Comparison of ENCODE assay signal across 8 mouse cellular contexts in the genomic region with DNA sequence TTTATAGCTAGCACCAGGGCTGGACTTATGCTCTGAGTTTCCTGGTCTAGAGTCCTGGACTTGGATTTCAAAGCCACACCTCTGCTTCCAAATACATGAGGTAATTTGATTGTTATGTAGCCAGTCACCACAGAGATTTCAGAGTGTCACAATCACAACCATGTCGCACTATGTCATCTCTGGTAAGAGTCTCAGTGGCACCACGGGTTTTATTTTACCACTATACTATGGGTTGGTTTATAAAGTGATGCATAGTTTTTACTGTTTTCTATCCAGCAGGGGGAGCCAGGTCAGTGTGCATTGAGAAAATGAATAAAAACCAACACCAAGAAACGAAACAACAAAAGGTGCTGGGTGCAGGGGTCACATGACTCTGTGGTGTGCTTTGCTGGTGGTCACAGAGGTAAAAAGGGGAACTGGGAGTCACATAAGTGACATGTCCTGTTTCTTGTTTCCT. TPM values are rescaled to one million over a fixed set of nuclear protein-coding genes. Genes with fewer than 3 reads are reported as not detected.
DNase-seq lines count a peak whose midpoint lies in the region; ATAC-seq lines count a peak whose summit lies in the region.

No protein-coding gene starts in this region.

- no peak overlapping the region for H3K27ac ChIP-seq in intestine, embryonic 16.5 days (ENCODE audit: low read length)

- no peaks in the 10 kb centered on the region for H3K9me3 ChIP-seq in intestine, embryonic 16.5 days (ENCODE audit: control insufficient read depth, low read length)

- peak; percentile 72 for ATAC-seq in frontal cortex, adult (ENCODE audit: low TSS enrichment)
- peak; percentile 63 for ATAC-seq in intestine, embryonic 16.5 days
- ATAC-seq in megakaryocyte-erythroid progenitor cell, adult 5-6 weeks (replicated peaks; ENCODE audit: low FRiP score, low TSS enrichment, poor library complexity, severe bottlenecking): peak; percentile 58

- no peaks in the 10 kb centered on the region for H3K36me3 ChIP-seq in intestine, embryonic 16.5 days (ENCODE audit: control insufficient read depth, insufficient read depth, low read length)

- H3K27me3 ChIP-seq in intestine, embryonic 16.5 days (replicated peaks; ENCODE audit: control insufficient read depth, insufficient read depth, low read length): no peaks in the 10 kb centered on the region

- H3K4me1 ChIP-seq in intestine, embryonic 16.5 days (ENCODE audit: control insufficient read depth, insufficient read depth, low read length): peaks cover 8% of the 10 kb centered on the region

- no peak overlapping the region for H3K4me3 ChIP-seq in intestine, embryonic 16.5 days (ENCODE audit: low read length)

- 26% methylated on average over 3 of the region's 3 CpGs for WGBS in intestine, embryonic 16.5 days

- H3K4me2 ChIP-seq in intestine, embryonic 16.5 days (ENCODE audit: low read depth, low read length): no peak overlapping the region

- no peak for DNase-seq in frontal cortex, postnatal 10 days (ENCODE audit: low spot score in 2 of 2)
- DNase-seq in 3134 (ENCODE audit: extremely low read depth, insufficient read length, low spot score) (peak; percentile 58), ZHBTc4 (ENCODE audit: low read depth, low spot score) (peak; percentile 16)
- no peak for DNase-seq in neural tube, embryonic 10.5 days (ENCODE audit: extremely low spot score, low spot score)
- DNase-seq in frontal cortex, postnatal 25 days (ENCODE audit: low spot score in 2 of 2): no peak

- H3K9ac ChIP-seq in intestine, embryonic 16.5 days (ENCODE audit: low read depth, low read length): no peak overlapping the region

RNA-seq across cellular contexts. Expression of a gene that starts 15.8 kb away (rescaled TPM):
- 22.7 and 23.2 TPM in 2 replicates for polyA plus RNA-seq in intestine, embryonic 16.5 days (2015; fragmentation: Nextera tagmentation; extraction: Ambion mirVana)
- 2.9 and 5.2 TPM in 2 replicates for total RNA-seq in megakaryocyte-erythroid progenitor cell, adult 5-6 weeks (2014; fragmentation: Nextera tagmentation)
- total RNA-seq in megakaryocyte-erythroid progenitor cell, adult 5-6 weeks (2017): 1.8 and 3.4 TPM in 2 replicates

RNA-seq across cellular contexts. Expression of a gene that starts 45.2 kb away (rescaled TPM):
- 16.4 and 19.4 TPM in 2 replicates for polyA plus RNA-seq in intestine, embryonic 16.5 days (2015; fragmentation: Nextera tagmentation; extraction: Ambion mirVana)
- 2.2 and 3.0 TPM in 2 replicates for total RNA-seq in megakaryocyte-erythroid progenitor cell, adult 5-6 weeks (2014; fragmentation: Nextera tagmentation)
- 0.94 and 1.3 TPM in 2 replicates for total RNA-seq in megakaryocyte-erythroid progenitor cell, adult 5-6 weeks (2017)

Comparison
In these comparisons a context has a peak if more than half of its experiments do, and no peak if none do; other contexts are left out.
1. DNase-seq: peak in 3134 (single experiment) and ZHBTc4 (single experiment); none in frontal cortex, postnatal 10 days (0 of 2), neural tube, embryonic 10.5 days (single experiment) and frontal cortex, postnatal 25 days (0 of 2).
2. Peak in every context shown above with its lines, with median percentiles within 50 percentile points of each other: ATAC-seq.